Mouse (Mus musculus) liver, adult 2 months (tissue): ENCODE data around the gene Gpc2.

Experiments
- CTCF ChIP-seq: fragments of 200-500 bp; IDR thresholded peaks from 2 replicates; pipeline ENCODE4 v1.5.1; 2011; ENCODE audit warnings: low read depth, low read length, control low read depth
- POLR2A ChIP-seq: fragments of 200-500 bp; IDR thresholded peaks from 2 replicates; pipeline ENCODE4 v1.6.1; 2011; ENCODE audit warnings: low read length, control low read depth; ENCODE audit not compliant: insufficient read depth; ENCODE audit errors: extremely low read depth

GRCm38 (mm10) chr5:138262582-138263240, 17.1 kb downstream of the Gpc2 start:
- TF ChIP-seq POLR2A (no peak), CTCF (no peak)
